Mouse (Mus musculus) heart, postnatal 10 days (tissue): ENCODE data around the gene Fcrl5. TPM values are rescaled to one million over a fixed set of nuclear protein-coding genes. Genes with fewer than 3 reads are reported as not detected.

Experiments
- DNase-seq, 2 experiments: peaks; one replicate each; pipeline ENCODE4 v3.0.0; 2021
- intact Hi-C: fragments of 180-260 bp; cut with DNase I; formaldehyde crosslinking; loops from one replicate; pipeline ENCODE4 v1.15.1; 2025
- total RNA-seq, 2 experiments: library from RNA; stranded (reverse); gene quantifications; 2 replicates each; pipeline ENCODE4 v1.2.3; 2021

Gene Fcrl5
- total RNA-seq, 2 experiments from 2014 or later = not detected

- peak in 1 of 2 experiments; percentile 37 for DNase-seq
- intact Hi-C loops = loop anchor here (2.0 to 5.0 kb wide), 3 partner anchors 17 to 91 kb away; partner anchors contain the start of gene Arhgef11
These were observed 90.4 kb downstream of the Fcrl5 start for GRCm38 (mm10) chr3:87525837-87526570.

GRCm38 (mm10) chr3:87527139-87527538, 91.6 kb downstream of the Fcrl5 start:
- DNase-seq = no peak
- intact Hi-C loops = loop anchor here (2.0 to 5.0 kb wide), 2 partner anchors 34 to 90 kb away; partner anchors contain the start of gene Arhgef11

DNA sequence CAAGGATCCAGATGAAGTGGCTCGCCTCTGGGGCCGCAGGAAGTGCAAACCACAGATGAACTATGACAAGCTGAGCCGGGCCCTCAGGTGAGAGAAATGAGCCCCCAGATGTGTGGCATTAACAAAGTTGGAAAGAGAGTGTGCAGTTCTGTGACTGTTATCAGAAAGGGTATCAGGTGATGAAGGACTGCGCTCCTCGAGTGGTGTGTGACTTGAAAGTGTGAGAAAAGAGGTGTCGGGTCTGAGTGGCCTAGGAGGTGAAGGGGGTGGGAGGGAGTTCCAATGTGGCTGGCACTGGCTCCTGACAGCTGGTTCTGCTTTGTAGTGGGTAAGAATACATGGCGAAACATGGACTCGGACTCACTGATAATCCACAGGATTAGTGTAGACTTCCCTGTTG, 92.4 kb downstream of the Fcrl5 start:
- DNase-seq = no peak
- intact Hi-C loops = loop anchor here (5.0 kb wide), 1 partner anchor 89 kb away; the partner anchor contains the start of gene Arhgef11

GRCm38 (mm10) chr3:87528841-87529240, 93.3 kb downstream of the Fcrl5 start:
- intact Hi-C loops = loop anchor here (5.0 kb wide), 1 partner anchor 88 kb away; the partner anchor contains the start of gene Arhgef11
- DNase-seq = no peak

DNA sequence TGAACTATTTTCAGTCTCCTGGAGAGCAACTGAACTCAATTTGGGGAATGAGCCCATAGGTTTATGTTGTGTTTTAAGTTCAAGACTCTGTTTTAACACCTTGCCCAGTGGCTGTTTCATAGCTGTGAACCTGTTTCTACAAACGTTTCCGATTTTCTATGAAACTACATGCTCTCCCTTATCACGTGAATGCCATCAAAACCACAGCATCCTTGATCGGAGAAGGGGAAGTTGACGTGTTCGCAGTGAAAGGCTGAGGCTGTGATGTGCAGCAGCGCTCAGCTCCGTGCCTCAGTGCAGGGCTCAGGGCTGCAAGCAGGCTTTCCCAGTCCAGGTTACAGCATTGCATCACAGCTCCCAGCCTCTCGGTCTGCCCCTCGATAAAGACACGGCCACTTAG, 94.0 kb downstream of the Fcrl5 start:
- intact Hi-C loops = loop anchor here (5.0 kb wide), 1 partner anchor 88 kb away; the partner anchor contains the start of gene Arhgef11
- no peak for DNase-seq

DNA sequence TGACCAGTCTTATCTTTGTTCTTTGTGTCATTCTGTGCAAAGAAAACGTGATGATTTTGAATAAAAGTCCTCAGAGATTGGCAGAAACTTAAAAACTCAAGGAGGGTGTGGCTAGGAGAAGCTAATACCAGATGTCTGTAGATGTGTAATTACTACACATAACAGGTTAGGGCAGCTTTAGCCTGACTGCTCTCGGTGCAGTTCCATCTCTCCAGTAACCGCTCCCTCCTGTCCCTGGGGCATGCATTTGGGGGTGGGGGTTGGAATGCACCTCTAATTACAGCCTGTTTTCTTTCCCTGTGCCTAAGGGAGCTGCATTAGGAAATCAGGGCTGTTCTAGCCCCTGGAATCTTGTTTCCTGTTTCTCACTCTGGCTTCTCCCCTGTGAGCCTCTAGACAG, 94.7 kb downstream of the Fcrl5 start:
- no peak for DNase-seq
- intact Hi-C loops = no loop called here

GRCm38 (mm10) chr3:87533667-87534378, 98.2 kb downstream of the Fcrl5 start:
- DNase-seq = no peak
- intact Hi-C loops = no loop called here

DNA sequence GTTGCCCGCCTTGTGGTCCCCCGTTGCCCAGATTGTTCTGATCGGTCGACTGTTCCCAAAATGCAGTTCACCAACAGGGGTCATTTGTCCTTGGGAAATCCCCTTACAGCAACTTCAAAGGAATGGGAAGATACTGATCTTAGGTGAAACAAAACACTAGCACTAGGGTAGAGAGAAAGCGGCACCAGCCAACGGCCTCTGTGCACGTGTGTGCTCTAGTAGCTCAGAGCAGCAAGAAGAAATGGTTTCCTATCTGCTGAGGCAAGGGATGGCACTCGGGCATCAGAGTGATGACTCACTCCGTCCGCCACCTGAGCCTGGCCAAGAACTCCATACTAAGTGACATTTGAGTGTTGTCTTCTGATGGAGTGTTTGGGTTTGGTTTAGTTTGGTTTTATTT, 102.5 kb downstream of the Fcrl5 start:
- DNase-seq = no peak
- intact Hi-C loops = no loop called here

GRCm38 (mm10) chr3:87540028-87540675, 104.6 kb downstream of the Fcrl5 start:
- DNase-seq = no peak
- intact Hi-C loops = no loop called here

DNA sequence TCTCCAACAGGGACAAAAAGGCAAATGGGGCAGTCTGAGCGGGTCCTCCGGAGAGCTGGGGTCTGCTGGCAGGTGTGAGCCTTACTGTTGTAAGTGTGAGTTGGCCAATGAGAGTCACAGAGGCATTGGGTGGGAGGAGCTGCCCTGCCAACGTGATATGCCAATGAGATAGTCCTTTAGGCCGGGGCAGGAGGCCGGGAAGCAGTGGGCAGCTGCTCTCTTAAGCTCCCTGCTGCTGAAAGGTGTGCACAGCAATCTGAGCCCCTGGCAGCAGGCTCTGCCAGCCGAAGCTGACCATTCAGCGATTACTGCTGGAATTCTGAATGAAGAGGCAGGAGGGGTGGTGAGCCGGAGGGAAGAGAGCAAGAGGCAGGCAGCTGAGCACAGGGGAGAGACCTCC, 105.1 kb downstream of the Fcrl5 start:
- peak; percentile 56 to 59 for DNase-seq
- intact Hi-C loops = no loop called here

DNA sequence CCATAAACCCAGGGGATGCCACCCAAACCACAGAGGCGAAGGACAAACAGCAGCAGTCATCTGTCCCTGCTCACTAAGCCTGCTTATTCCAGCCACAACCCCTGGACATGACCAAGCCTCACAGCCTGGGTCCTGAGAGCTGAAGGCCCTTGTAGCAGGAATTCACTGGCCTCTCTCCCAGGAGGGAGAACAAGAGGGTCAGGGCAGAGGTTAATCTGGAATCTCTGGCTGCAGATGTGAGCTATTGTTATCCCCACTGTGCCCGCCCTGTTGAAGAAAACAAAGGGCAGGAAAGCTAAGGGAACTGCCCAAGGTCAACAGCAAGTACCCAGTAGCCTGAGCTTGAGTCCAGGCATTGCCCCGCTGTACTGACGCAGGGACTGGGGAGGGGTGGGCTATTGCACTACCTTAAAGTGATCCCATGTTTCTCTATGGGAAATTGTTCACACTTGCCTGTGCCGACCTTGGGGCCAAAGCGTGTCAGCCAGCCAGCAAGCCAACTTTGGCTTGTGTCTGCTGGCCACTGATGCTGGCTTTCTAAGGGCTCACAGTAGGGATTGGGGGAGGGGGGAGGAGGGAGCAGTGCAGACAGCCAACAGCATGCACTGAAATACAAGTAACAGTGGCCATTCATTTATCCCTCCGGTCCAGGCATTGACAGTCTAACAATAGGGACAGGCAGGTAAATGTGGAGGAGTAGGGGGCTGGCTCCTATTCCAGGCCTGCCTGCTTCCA, 107.1 kb downstream of the Fcrl5 start:
- intact Hi-C loops = no loop called here

DNA sequence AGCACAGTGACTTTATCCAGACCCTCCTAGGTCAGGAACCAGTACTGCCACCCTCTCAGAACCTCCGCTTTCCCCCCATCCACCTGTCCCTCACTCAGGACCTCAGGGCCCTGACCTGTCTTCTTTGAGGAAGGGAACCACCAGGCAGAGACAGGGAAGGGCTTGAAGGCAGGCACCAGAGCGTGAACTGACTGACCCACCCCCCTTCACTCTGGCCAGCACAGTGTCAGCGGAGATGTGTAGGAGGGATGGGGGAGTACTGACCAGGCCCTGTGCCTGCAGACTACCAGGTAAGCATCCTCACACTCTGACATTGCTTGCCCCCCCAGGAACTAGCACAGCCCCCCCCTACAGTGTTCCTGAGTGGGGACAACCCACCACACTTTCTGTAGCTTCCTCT, 110.0 kb downstream of the Fcrl5 start:
- DNase-seq = no peak
- intact Hi-C loops = no loop called here

More for the DNA sequence above, 107.1 kb downstream of the Fcrl5 start:
- DNase-seq = peak; percentile 68

- intact Hi-C loops = no loop called here
- DNase-seq = no peak
These were observed 110.7 kb downstream of the Fcrl5 start for GRCm38 (mm10) chr3:87546291-87546721.

DNA sequence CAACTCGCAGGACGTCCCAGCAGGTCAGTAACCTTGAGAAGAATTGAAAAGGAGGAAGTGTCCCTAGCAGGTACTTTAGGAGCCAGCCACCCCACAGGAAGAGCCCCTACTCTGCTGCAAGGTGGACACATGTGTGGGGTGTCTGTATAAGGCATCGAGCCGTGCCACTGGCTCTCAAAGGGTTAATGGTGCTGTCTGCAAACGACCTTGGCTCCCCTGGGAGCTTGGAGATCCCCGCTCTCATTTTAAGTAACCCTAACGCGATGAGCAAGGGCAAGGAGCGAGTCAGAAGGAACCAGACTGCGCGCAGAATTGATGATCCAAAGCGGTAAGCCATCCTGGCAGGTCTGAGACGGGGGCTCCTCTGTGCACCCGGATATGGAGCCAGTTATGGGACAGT, 114.3 kb downstream of the Fcrl5 start:
- intact Hi-C loops = no loop called here
- DNase-seq = no peak

Other genes starting within 250 kb of the Fcrl5 start
- 10 to 100 TPM in 1 of 2 experiments, 1 to 10 TPM in 1; 9.7 to 10.2 TPM for gene Fcrls, start 172.0 kb upstream of the Fcrl5 start, total RNA-seq
- gene Cd5l, start 77.9 kb upstream of the Fcrl5 start, total RNA-seq = under 1 TPM in 1 of 2 experiments, not detected in 1; 0.30 TPM
- under 1 TPM in 1 of 2 experiments, not detected in 1; 0.32 TPM for gene Fcrl1, start 59.4 kb upstream of the Fcrl5 start, total RNA-seq
- 10 to 100 TPM; 17.1 to 18.3 TPM for gene Etv3, start 89.6 kb downstream of the Fcrl5 start, total RNA-seq
- gene Arhgef11, start 181.8 kb downstream of the Fcrl5 start, total RNA-seq = 10 to 100 TPM; 23.0 to 23.1 TPM